Mouse (Mus musculus) embryo, embryonic 10 days (tissue): Measurements from ENCODE around the gene Fbln2.
A peak's percentile ranks its signal among the peaks of the same experiment; 100 is the strongest.

ENCODE experiments used
- DNase-seq: peaks from one replicate; pipeline ENCODE4 v3.0.0-alpha.2; 2015; ENCODE audit warnings: low spot score

Gene Fbln2

GRCm38 (mm10) chr6:91231000-91231399 lies 18.7 kb downstream of the Fbln2 start:
- no peak for DNase-seq

GRCm38 (mm10) chr6:91231523-91231922 lies 19.3 kb downstream of the Fbln2 start:
- no peak for DNase-seq

GRCm38 (mm10) chr6:91233011-91233410 lies 20.8 kb downstream of the Fbln2 start:
- no peak for DNase-seq

- DNase-seq: no peak
These were observed 21.3 kb downstream of the Fbln2 start for GRCm38 (mm10) chr6:91233424-91234015.

GRCm38 (mm10) chr6:91236006-91236405 lies 23.8 kb downstream of the Fbln2 start:
- no peak for DNase-seq

- DNase-seq: peak; percentile 84
These were observed 24.2 kb downstream of the Fbln2 start for GRCm38 (mm10) chr6:91236429-91236828.

GRCm38 (mm10) chr6:91237273-91237672 lies 25.0 kb downstream of the Fbln2 start:
- DNase-seq: no peak

GRCm38 (mm10) chr6:91240537-91240936 lies 28.3 kb downstream of the Fbln2 start:
- no peak for DNase-seq

- DNase-seq: no peak
These were observed 28.7 kb downstream of the Fbln2 start for GRCm38 (mm10) chr6:91240964-91241363.

- no peak for DNase-seq
These were observed 31.1 kb downstream of the Fbln2 start for GRCm38 (mm10) chr6:91243395-91243794.

GRCm38 (mm10) chr6:91244331-91244730 lies 32.1 kb downstream of the Fbln2 start:
- DNase-seq: peak; percentile 35

GRCm38 (mm10) chr6:91245331-91245730 lies 33.1 kb downstream of the Fbln2 start:
- DNase-seq: peak; percentile 29

- DNase-seq: no peak
These were observed 35.1 kb downstream of the Fbln2 start for GRCm38 (mm10) chr6:91247343-91247742.

GRCm38 (mm10) chr6:91248627-91249026 lies 36.4 kb downstream of the Fbln2 start:
- no peak for DNase-seq

GRCm38 (mm10) chr6:91249797-91250196 lies 37.5 kb downstream of the Fbln2 start:
- no peak for DNase-seq

- no peak for DNase-seq
These were observed 47.3 kb downstream of the Fbln2 start for GRCm38 (mm10) chr6:91259440-91260120.

GRCm38 (mm10) chr6:91260347-91260986 lies 48.2 kb downstream of the Fbln2 start:
- no peak for DNase-seq

GRCm38 (mm10) chr6:91260987-91261367 lies 48.7 kb downstream of the Fbln2 start:
- peak; percentile 40 for DNase-seq

- no peak for DNase-seq
These were observed 53.4 kb downstream of the Fbln2 start for GRCm38 (mm10) chr6:91265616-91266015.

GRCm38 (mm10) chr6:91266647-91267046 lies 54.4 kb downstream of the Fbln2 start:
- no peak for DNase-seq

GRCm38 (mm10) chr6:91268318-91268717 lies 56.1 kb downstream of the Fbln2 start:
- DNase-seq: peak; percentile 38

- DNase-seq: peak; percentile 85
These were observed 65.3 kb downstream of the Fbln2 start for GRCm38 (mm10) chr6:91277549-91277948.

GRCm38 (mm10) chr6:91278302-91278701 lies 66.0 kb downstream of the Fbln2 start:
- DNase-seq: no peak
